Mouse (Mus musculus): ENCODE results near the gene Tmem274. TPM values are rescaled to one million over a fixed set of nuclear protein-coding genes. Genes with fewer than 3 reads are reported as not detected.
A peak's percentile ranks its signal among the peaks of the same experiment; 100 is the strongest.
"Not testable (repeated sequence)": the region's sequence is repeated elsewhere in the genome, so short reads cannot be mapped to it uniquely, and the experiment has no call there.

The Tmem274 gene
- not detected in 2 replicates for total RNA-seq (2014; fragmentation: Nextera tagmentation)
- total RNA-seq (2017), result not detected in 2 replicates

- no peak for ATAC-seq (replicated peaks; ENCODE audit: poor library complexity, severe bottlenecking)
Observed at GRCm38 (mm10) chr4:149477078-149477477, at the start of gene Tmem274. Tmem274 (plus strand) TSS chr4:149477378.

DNA sequence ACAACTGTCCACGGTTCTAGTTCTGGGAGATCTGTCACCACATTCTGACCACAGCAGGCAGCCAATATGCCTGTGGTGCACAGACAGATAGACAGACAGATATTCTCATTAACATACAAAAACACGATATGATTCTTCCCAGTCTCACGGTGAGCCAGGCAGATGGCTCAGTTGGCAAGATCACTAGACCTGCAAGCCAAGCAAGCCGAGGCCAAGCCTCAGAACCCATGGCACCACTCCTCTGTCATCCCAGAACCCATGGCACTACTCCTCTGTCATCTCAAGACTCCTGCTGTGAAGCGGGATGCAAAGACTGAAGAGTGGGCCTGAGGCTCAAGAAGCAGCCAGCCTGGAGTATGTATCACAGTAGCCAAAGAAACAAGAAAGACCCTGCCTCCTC, 47.6 kb upstream of the Tmem274 start:
- no peak for ATAC-seq (replicated peaks; ENCODE audit: poor library complexity, severe bottlenecking)

GRCm38 (mm10) chr4:149431887-149432286, 45.3 kb upstream of the Tmem274 start:
- ATAC-seq (replicated peaks; ENCODE audit: poor library complexity, severe bottlenecking), result not testable (repeated sequence)

- ATAC-seq (replicated peaks; ENCODE audit: poor library complexity, severe bottlenecking), result no peak
Observed at GRCm38 (mm10) chr4:149440576-149440975, 36.6 kb upstream of the Tmem274 start.

GRCm38 (mm10) chr4:149442436-149442835, 34.7 kb upstream of the Tmem274 start:
- no peak for ATAC-seq (replicated peaks; ENCODE audit: poor library complexity, severe bottlenecking)

- no peak for ATAC-seq (replicated peaks; ENCODE audit: poor library complexity, severe bottlenecking)
Observed at GRCm38 (mm10) chr4:149444465-149444864, 32.7 kb upstream of the Tmem274 start.

GRCm38 (mm10) chr4:149444964-149445701, 32.0 kb upstream of the Tmem274 start:
- ATAC-seq (replicated peaks; ENCODE audit: poor library complexity, severe bottlenecking), result peak; percentile 98

GRCm38 (mm10) chr4:149445868-149446267, 31.3 kb upstream of the Tmem274 start:
- ATAC-seq (replicated peaks; ENCODE audit: poor library complexity, severe bottlenecking), result peak; percentile 57

DNA sequence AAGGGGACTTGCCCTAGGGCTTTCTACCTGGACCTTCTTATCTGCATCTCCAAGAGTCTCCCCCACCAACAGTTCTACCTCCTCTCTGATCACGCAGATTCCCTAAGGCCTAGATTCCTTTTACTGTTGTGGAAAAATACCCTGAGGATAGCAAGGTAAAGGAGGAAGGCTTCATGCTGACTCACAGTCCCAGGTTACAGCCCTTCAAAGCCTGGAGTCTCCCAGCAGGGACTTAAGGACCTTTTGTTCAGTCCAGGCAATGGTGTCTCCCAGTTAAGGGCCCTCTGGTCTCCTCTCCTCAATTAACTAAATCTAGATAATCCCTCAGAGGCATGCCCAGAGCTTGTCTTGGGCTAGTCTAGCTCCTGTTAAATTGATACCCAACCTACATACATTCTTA, 30.9 kb upstream of the Tmem274 start:
- ATAC-seq (replicated peaks; ENCODE audit: poor library complexity, severe bottlenecking), result no peak

DNA sequence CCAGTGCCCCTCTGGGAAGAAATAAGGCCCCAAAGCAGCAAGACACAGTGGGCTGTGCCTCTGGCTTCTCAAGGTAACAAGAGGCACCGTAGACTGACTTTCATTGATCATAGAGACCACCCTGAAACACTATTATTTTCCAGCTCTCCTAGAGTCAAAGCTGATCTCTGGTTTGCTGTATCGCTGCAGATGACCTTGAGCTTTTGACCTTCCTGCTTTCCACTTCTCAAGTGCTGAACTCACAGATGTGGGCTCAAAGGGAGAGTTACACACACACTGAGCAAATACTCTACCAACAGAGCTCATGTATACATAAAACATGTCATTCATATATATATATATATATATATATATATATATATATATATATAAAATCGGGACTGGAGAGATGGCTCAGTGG, 26.5 kb upstream of the Tmem274 start:
- ATAC-seq (replicated peaks; ENCODE audit: poor library complexity, severe bottlenecking), result no peak

DNA sequence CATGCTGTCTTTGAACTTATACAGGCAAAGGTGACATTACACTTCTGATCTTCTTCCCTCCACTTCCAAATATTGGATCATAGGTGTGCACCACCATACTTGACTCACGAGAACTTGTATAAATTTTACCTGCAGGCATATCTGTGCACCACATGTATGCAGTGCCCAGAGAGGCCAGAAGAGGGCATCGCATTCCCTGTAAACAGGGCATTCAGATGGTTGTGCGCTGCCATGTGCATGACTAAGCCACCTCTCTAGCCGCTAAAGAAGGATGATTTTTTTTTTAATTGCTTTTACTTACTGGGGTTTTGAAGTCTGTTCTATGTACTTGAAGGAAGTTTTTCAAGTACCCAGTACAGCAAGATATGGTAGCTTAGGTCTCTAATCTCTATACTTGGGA, 23.5 kb upstream of the Tmem274 start:
- peak; percentile 71 for ATAC-seq (replicated peaks; ENCODE audit: poor library complexity, severe bottlenecking)

DNA sequence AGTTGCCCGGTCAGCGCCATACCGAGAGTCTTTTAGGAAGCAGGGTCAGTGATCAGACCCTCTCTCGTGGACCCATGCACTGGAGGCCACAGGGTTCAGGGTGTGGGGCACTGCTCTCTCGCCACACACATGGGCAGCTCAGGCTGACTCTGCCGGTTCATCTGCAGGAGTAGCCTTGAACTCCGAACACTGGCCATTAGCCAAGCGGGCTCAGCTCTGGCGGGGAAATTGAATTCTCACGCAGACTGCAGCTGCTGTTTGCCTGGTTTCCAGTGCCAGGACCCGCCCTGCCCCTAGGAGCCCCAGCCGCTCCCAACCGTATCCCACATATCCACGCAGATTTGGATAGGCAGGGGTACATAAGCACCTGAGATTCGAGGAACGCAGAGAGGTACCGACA, 22.9 kb upstream of the Tmem274 start:
- no peak for ATAC-seq (replicated peaks; ENCODE audit: poor library complexity, severe bottlenecking)

DNA sequence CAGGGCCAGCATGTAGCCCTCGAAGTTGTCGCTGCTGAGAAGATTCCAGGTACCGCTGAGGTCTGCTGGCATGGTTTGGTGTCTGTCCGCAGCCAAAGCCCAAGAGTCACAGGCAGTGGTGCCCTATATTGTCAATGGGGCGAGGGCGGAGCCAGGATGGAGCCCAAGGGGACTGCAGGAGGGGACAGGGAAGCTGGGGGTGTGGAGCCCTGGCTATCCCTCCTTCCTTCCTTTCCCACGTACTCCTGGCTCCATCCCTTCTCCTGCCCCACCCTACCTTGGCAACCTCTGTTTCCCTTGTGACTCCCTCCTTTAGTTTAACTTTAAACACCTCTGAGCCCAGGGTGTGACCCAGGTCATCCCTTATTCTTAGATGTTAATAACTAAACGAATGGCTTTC, 22.3 kb upstream of the Tmem274 start, which contains the start of gene Rbp7:
TSS of gene Rbp7 (minus strand) at position 100 of the 400 bp plus-strand sequence.
- ATAC-seq (replicated peaks; ENCODE audit: poor library complexity, severe bottlenecking), result no peak

DNA sequence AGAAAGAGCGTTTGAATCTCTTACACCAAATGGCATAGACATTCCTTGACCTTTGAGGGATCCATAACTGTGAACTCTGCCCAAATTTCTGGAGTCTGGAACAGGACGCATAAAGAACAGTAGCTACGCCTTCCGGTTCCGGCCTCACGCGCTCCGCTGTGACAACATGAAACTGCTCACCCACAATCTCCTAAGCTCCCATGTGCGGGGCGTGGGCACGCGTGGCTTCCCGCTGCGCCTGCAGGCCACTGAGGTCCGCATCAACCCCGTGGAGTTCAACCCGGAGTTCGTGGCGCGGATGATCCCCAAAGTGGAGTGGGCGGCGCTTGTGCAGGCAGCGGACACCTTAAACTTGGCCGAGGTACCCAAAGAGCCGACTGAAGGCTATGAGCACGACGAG, 20.0 kb upstream of the Tmem274 start:
- ATAC-seq (replicated peaks; ENCODE audit: poor library complexity, severe bottlenecking), result peak; percentile 62

GRCm38 (mm10) chr4:149457831-149458430, 19.2 kb upstream of the Tmem274 start:
- no peak for ATAC-seq (replicated peaks; ENCODE audit: poor library complexity, severe bottlenecking)

GRCm38 (mm10) chr4:149458526-149458925, 18.7 kb upstream of the Tmem274 start:
- no peak for ATAC-seq (replicated peaks; ENCODE audit: poor library complexity, severe bottlenecking)

DNA sequence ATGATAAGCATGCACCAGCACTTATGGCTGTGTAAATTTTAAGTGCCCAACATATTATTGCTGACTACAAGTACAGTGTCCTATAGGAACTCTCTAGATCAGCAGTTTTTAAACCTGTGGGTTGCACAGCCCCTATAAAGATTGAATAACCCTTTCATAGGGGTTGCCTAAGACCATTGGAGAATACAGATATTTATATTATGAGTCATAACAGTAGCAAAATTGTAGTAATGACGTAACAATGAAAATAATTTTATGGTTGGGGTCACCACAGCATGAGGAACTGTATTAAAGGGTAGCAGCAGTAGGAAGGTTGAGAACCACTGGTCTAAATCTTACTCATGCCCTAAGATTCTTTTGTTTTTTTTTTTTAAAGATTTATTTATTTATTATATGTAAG, 17.8 kb upstream of the Tmem274 start:
- no peak; the same call in none of the 2 replicates for ATAC-seq (replicated peaks; ENCODE audit: poor library complexity, severe bottlenecking)

DNA sequence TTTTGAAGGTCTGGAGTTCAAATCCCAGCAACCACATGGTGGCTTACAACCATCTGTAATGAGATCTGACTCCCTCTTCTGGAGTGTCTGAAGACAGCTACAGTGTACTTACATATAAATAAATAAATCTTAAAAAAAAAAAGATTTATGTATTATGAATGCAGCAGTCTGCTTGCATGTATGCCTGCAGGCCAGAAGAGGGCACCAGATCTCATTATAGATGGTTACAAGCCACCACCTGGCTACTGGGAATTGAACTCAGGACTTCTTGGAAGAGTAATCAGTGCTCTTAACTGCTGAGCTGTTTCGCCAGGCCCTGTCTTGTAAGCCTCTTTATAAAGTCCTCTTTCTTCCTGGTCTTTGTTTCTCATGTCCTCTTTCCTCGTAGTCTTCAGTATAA, 16.7 kb upstream of the Tmem274 start:
- ATAC-seq (replicated peaks; ENCODE audit: poor library complexity, severe bottlenecking), result not testable (repeated sequence)

DNA sequence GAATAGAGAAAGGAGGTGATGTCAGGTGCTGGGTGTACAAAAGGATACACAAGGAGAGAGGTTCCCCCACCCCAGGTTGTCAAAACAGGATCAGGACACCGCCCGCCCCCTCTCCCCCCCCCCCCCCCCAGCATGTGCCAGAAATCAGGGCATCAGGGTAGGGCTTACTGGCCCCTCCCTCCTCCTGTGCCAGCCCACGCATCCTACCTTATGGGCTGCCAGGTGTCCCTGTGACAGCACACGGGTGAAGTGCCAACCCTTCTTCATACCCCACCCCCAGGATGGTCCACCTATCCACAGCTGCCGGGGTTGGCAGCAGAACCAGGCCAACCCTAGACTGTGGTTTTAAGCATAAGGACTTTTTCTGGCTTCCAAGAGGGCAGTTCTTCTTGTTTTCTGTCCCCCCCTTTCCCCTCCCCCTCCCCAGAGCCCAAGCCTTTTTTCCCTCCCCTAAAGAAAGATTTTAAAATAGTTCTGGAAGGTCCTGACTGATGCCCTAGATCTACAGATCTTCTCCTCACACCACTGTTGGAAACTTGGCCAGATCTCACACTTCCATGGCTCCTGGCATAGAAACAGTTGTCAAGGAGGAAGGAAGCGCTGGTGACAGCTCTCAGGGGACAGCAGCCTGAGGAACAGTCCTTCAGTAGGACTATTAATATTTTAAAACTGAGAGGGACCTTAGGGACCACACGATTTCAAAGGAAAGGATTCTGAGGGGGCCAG, 15.4 kb upstream of the Tmem274 start:
- peak; percentile 24 for ATAC-seq (replicated peaks; ENCODE audit: poor library complexity, severe bottlenecking)

- peak; percentile 55 for ATAC-seq (replicated peaks; ENCODE audit: poor library complexity, severe bottlenecking)
Observed at GRCm38 (mm10) chr4:149462305-149462971, 14.7 kb upstream of the Tmem274 start.
